Mouse (Mus musculus) stomach, postnatal 0 days (tissue): ENCODE measurements around the gene Il17d.

ENCODE experiments used
- CTCF ChIP-seq: IDR thresholded peaks from 2 replicates; pipeline ENCODE4 v1.5.1; 2016; ENCODE audit warnings: antibody characterized with exemption, low read depth, mild to moderate bottlenecking, moderate library complexity
- EP300 ChIP-seq: optimal IDR thresholded peaks from 2 replicates; pipeline ENCODE3; 2016; ENCODE audit warnings: antibody characterized with exemption

GRCm38 (mm10) chr14:57591830-57592229 is 67.3 kb downstream of the Il17d start:
- TF ChIP-seq EP300 (no peak), CTCF (no peak)
